Mouse (Mus musculus): ENCODE measurements around the gene Atpaf1. TPM values are rescaled to one million over a fixed set of nuclear protein-coding genes. Genes with fewer than 3 reads are reported as not detected.
A peak's percentile ranks its signal among the peaks of the same experiment; 100 is the strongest.

The Atpaf1 gene
- polyA plus RNA-seq (2014; fragmentation: Nextera tagmentation; extraction: Ambion mirVana) = 42.7 and 48.1 TPM in 2 replicates

- H3K9ac ChIP-seq (replicated peaks; ENCODE audit: low read depth, low read length) = peak within 1 kb of the TSS; percentile 78
- peak within 1 kb of the TSS; percentile 67 for H3K27ac ChIP-seq (ENCODE audit: low read depth, low read length)
- no peaks in the 10 kb centered on the region for H3K36me3 ChIP-seq (ENCODE audit: control insufficient read depth, insufficient read depth, low read length)
- no peaks in the 10 kb centered on the region for H3K9me3 ChIP-seq (ENCODE audit: control insufficient read depth, low read length)
- no peaks in the 10 kb centered on the region for H3K27me3 ChIP-seq (ENCODE audit: control insufficient read depth, insufficient read depth, low read length)
- peak within 1 kb of the TSS; percentile 67 for H3K4me3 ChIP-seq (ENCODE audit: low read depth, low read length)
- H3K4me1 ChIP-seq (ENCODE audit: control insufficient read depth, insufficient read depth, low read length) = peaks cover 6% of the 10 kb centered on the region; the same call in 1 of the 2 replicates
- peak; percentile 95 for ATAC-seq (ENCODE audit: low read depth)
- H3K4me2 ChIP-seq (ENCODE audit: low read depth, low read length) = peak within 1 kb of the TSS; percentile 73
- WGBS = 1% methylated on average over 42 of the region's 69 CpGs
Measured at GRCm38 (mm10) chr4:115784769-115785510, at the start of gene Atpaf1. Gene Atpaf1, plus strand, starts transcription at chr4:115784812.

GRCm38 (mm10) chr4:115734867-115735266, 49.7 kb upstream of the Atpaf1 start:
- H3K4me3 ChIP-seq (ENCODE audit: low read depth, low read length) = no peak overlapping the region
- no peaks in the 10 kb centered on the region for H3K9me3 ChIP-seq (ENCODE audit: control insufficient read depth, low read length)
- H3K27ac ChIP-seq (ENCODE audit: low read depth, low read length) = no peak overlapping the region
- 75% methylated on average over 4 of the region's 4 CpGs for WGBS
- no peak overlapping the region for H3K9ac ChIP-seq (replicated peaks; ENCODE audit: low read depth, low read length)
- no peaks in the 10 kb centered on the region for H3K27me3 ChIP-seq (ENCODE audit: control insufficient read depth, insufficient read depth, low read length)
- H3K36me3 ChIP-seq (ENCODE audit: control insufficient read depth, insufficient read depth, low read length) = no peaks in the 10 kb centered on the region
- no peak for ATAC-seq (ENCODE audit: low read depth)
- no peak overlapping the region for H3K4me2 ChIP-seq (ENCODE audit: low read depth, low read length)
- H3K4me1 ChIP-seq (ENCODE audit: control insufficient read depth, insufficient read depth, low read length) = peaks cover 12% of the 10 kb centered on the region

- peaks cover 12% of the 10 kb centered on the region for H3K4me1 ChIP-seq (ENCODE audit: control insufficient read depth, insufficient read depth, low read length)
- H3K4me3 ChIP-seq (ENCODE audit: low read depth, low read length) = peak within 1 kb of the TSS; percentile 50
- WGBS = under 1% methylated on average over 45 of the region's 45 CpGs
- H3K27me3 ChIP-seq (ENCODE audit: control insufficient read depth, insufficient read depth, low read length) = no peaks in the 10 kb centered on the region
- peak within 1 kb of the TSS; percentile 75 for H3K9ac ChIP-seq (replicated peaks; ENCODE audit: low read depth, low read length)
- peak within 1 kb of the TSS; percentile 76 for H3K27ac ChIP-seq (ENCODE audit: low read depth, low read length)
- no peaks in the 10 kb centered on the region; the same call in none of the 2 replicates for H3K36me3 ChIP-seq (ENCODE audit: control insufficient read depth, insufficient read depth, low read length)
- H3K4me2 ChIP-seq (ENCODE audit: low read depth, low read length) = peak within 1 kb of the TSS; percentile 63
- peak; percentile 100 for ATAC-seq (ENCODE audit: low read depth)
- H3K9me3 ChIP-seq (ENCODE audit: control insufficient read depth, low read length) = no peaks in the 10 kb centered on the region
Measured at GRCm38 (mm10) chr4:115737551-115738041, 47.0 kb upstream of the Atpaf1 start, which contains the start of gene Efcab14. Gene Efcab14, plus strand, starts transcription at chr4:115737744.

GRCm38 (mm10) chr4:115738481-115738985, 46.1 kb upstream of the Atpaf1 start:
- 54% methylated on average over 13 of the region's 13 CpGs for WGBS

GRCm38 (mm10) chr4:115742658-115743057, 42.0 kb upstream of the Atpaf1 start:
- H3K4me1 ChIP-seq (ENCODE audit: control insufficient read depth, insufficient read depth, low read length) = peaks cover 12% of the 10 kb centered on the region
- H3K9ac ChIP-seq (replicated peaks; ENCODE audit: low read depth, low read length) = no peak overlapping the region
- H3K4me3 ChIP-seq (ENCODE audit: low read depth, low read length) = no peak overlapping the region
- no peak overlapping the region for H3K4me2 ChIP-seq (ENCODE audit: low read depth, low read length)
- ATAC-seq (ENCODE audit: low read depth) = no peak
- no peaks in the 10 kb centered on the region for H3K27me3 ChIP-seq (ENCODE audit: control insufficient read depth, insufficient read depth, low read length)
- H3K9me3 ChIP-seq (ENCODE audit: control insufficient read depth, low read length) = no peaks in the 10 kb centered on the region
- peaks cover 4% of the 10 kb centered on the region for H3K36me3 ChIP-seq (ENCODE audit: control insufficient read depth, insufficient read depth, low read length)
- no peak overlapping the region for H3K27ac ChIP-seq (ENCODE audit: low read depth, low read length)

More at GRCm38 (mm10) chr4:115738481-115738985, 46.1 kb upstream of the Atpaf1 start:
- Histone ChIP-seq H3K9ac (replicated peaks; ENCODE audit: low read depth, low read length) (peak overlapping the region; percentile 18; the same call in 1 of the 2 replicates), H3K4me1 (ENCODE audit: control insufficient read depth, insufficient read depth, low read length) (peaks cover 12% of the 10 kb centered on the region), H3K27ac (ENCODE audit: low read depth, low read length) (no peak overlapping the region), H3K27me3 (ENCODE audit: control insufficient read depth, insufficient read depth, low read length) (no peaks in the 10 kb centered on the region), H3K9me3 (ENCODE audit: control insufficient read depth, low read length) (no peaks in the 10 kb centered on the region), H3K4me2 (ENCODE audit: low read depth, low read length) (peak overlapping the region; percentile 63), H3K36me3 (ENCODE audit: control insufficient read depth, insufficient read depth, low read length) (peaks cover under 1% of the 10 kb centered on the region), H3K4me3 (ENCODE audit: low read depth, low read length) (peak overlapping the region; percentile 50)
- no peak for ATAC-seq (ENCODE audit: low read depth)

GRCm38 (mm10) chr4:115743096-115743495, 41.5 kb upstream of the Atpaf1 start:
- Histone ChIP-seq H3K9me3 (ENCODE audit: control insufficient read depth, low read length) (no peaks in the 10 kb centered on the region), H3K36me3 (ENCODE audit: control insufficient read depth, insufficient read depth, low read length) (peaks cover 5% of the 10 kb centered on the region), H3K9ac (replicated peaks; ENCODE audit: low read depth, low read length) (no peak overlapping the region), H3K27ac (ENCODE audit: low read depth, low read length) (no peak overlapping the region), H3K4me1 (ENCODE audit: control insufficient read depth, insufficient read depth, low read length) (peaks cover 12% of the 10 kb centered on the region), H3K27me3 (ENCODE audit: control insufficient read depth, insufficient read depth, low read length) (no peaks in the 10 kb centered on the region), H3K4me3 (ENCODE audit: low read depth, low read length) (no peak overlapping the region), H3K4me2 (ENCODE audit: low read depth, low read length) (no peak overlapping the region)
- 90% methylated on average over 4 of the region's 4 CpGs for WGBS
- ATAC-seq (ENCODE audit: low read depth) = no peak

- H3K9ac ChIP-seq (replicated peaks; ENCODE audit: low read depth, low read length) = no peak overlapping the region
- peaks cover 14% of the 10 kb centered on the region; the same call in 1 of the 2 replicates for H3K36me3 ChIP-seq (ENCODE audit: control insufficient read depth, insufficient read depth, low read length)
- no peak for ATAC-seq (ENCODE audit: low read depth)
- H3K4me1 ChIP-seq (ENCODE audit: control insufficient read depth, insufficient read depth, low read length) = no peaks in the 10 kb centered on the region
- no peak overlapping the region for H3K4me2 ChIP-seq (ENCODE audit: low read depth, low read length)
- no peak overlapping the region for H3K4me3 ChIP-seq (ENCODE audit: low read depth, low read length)
- H3K9me3 ChIP-seq (ENCODE audit: control insufficient read depth, low read length) = no peaks in the 10 kb centered on the region
- no peaks in the 10 kb centered on the region for H3K27me3 ChIP-seq (ENCODE audit: control insufficient read depth, insufficient read depth, low read length)
- 14% methylated on average over 1 of the region's 1 CpGs for WGBS
- H3K27ac ChIP-seq (ENCODE audit: low read depth, low read length) = no peak overlapping the region
Measured at GRCm38 (mm10) chr4:115748181-115748580, 36.4 kb upstream of the Atpaf1 start.

- H3K27me3 ChIP-seq (ENCODE audit: control insufficient read depth, insufficient read depth, low read length) = no peaks in the 10 kb centered on the region
- peaks cover 13% of the 10 kb centered on the region; the same call in 1 of the 2 replicates for H3K36me3 ChIP-seq (ENCODE audit: control insufficient read depth, insufficient read depth, low read length)
- H3K9me3 ChIP-seq (ENCODE audit: control insufficient read depth, low read length) = no peaks in the 10 kb centered on the region
- H3K9ac ChIP-seq (replicated peaks; ENCODE audit: low read depth, low read length) = no peak overlapping the region
- no peak overlapping the region for H3K4me2 ChIP-seq (ENCODE audit: low read depth, low read length)
- H3K27ac ChIP-seq (ENCODE audit: low read depth, low read length) = no peak overlapping the region
- no peak overlapping the region for H3K4me3 ChIP-seq (ENCODE audit: low read depth, low read length)
- no peak for ATAC-seq (ENCODE audit: low read depth)
- WGBS = 80% methylated on average over 1 of the region's 1 CpGs
- H3K4me1 ChIP-seq (ENCODE audit: control insufficient read depth, insufficient read depth, low read length) = no peaks in the 10 kb centered on the region
Measured at GRCm38 (mm10) chr4:115749336-115749735, 35.3 kb upstream of the Atpaf1 start.

- Histone ChIP-seq H3K9ac (replicated peaks; ENCODE audit: low read depth, low read length) (no peak overlapping the region), H3K4me1 (ENCODE audit: control insufficient read depth, insufficient read depth, low read length) (no peaks in the 10 kb centered on the region), H3K9me3 (ENCODE audit: control insufficient read depth, low read length) (no peaks in the 10 kb centered on the region), H3K4me3 (ENCODE audit: low read depth, low read length) (no peak overlapping the region), H3K4me2 (ENCODE audit: low read depth, low read length) (no peak overlapping the region), H3K27me3 (ENCODE audit: control insufficient read depth, insufficient read depth, low read length) (no peaks in the 10 kb centered on the region), H3K27ac (ENCODE audit: low read depth, low read length) (no peak overlapping the region), H3K36me3 (ENCODE audit: control insufficient read depth, insufficient read depth, low read length) (peaks cover 4% of the 10 kb centered on the region; the same call in 1 of the 2 replicates)
- 93% methylated on average over 3 of the region's 3 CpGs for WGBS
- no peak for ATAC-seq (ENCODE audit: low read depth)
Measured at GRCm38 (mm10) chr4:115754101-115754500, 30.5 kb upstream of the Atpaf1 start.

Data from neural tube, embryonic 14.5 days (tissue).